Mouse (Mus musculus): Measurements from ENCODE around the gene Angel1. TPM values are rescaled to one million over a fixed set of nuclear protein-coding genes. Genes with fewer than 3 reads are reported as not detected.

Angel1 gene
- polyA plus RNA-seq, 1 experiment from 2014 or later, result 10.6 TPM

DNA sequence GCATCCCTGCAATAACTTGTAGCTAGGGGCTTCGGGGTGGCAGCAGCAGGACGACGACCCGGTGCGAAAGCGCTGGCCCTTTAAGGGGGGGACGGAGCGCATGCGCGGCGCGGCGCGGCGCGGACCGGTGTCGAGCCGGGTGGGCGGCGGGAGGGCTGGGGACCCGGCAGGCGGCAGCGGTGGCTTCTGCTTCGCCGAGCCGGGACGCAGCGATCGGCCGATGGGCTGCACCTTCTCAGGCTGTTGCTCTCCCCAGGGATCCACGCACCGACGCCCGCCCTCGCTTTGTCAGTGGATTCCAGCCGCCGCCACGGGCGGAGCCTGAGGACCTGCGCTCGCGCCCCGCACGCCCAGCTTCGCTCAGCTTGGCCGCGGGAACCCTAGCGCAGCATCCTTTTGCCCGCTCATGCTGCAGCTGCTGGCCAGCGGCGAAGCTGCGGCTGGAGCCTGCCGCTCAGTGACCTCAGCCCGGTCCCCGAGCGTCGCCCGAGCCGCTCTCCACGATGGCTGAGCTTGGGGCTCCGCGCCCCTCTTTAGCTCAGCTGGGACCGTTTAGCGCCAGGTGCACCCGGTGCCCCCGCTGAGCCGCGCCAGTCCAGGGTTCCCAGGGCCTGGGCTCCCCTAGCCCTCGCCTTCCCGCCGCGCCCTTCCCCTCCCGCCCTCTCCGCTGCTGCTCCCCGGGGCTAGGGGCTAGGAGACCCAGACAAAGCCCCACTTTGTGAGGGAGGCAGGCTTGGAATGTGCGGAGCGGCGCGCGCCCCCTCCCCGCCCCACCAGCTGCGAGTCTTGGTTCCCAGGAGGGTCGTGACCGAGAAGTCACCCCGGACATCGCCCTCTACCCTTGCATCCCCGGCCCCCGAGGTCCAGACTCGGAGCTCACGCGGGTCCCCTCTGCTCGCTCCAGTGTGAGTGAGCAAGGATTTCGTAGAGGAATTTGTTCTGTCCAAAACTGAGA lies 47.4 kb downstream of the Angel1 start, which contains the start of gene Vash1:
Gene Vash1 (plus strand): TSS at position 110 of the 955 bp plus-strand sequence.
- ATAC-seq, result peak; percentile 87
- H3K9me3 ChIP-seq (ENCODE audit: control insufficient read depth, low read length), result no peaks in the 10 kb centered on the region
- peak within 1 kb of the TSS; percentile 100 for H3K9ac ChIP-seq (replicated peaks; ENCODE audit: low read depth, low read length)
- H3K4me3 ChIP-seq (replicated peaks; ENCODE audit: low read length), result peak within 1 kb of the TSS; percentile 93
- H3K4me1 ChIP-seq (replicated peaks; ENCODE audit: control insufficient read depth, insufficient read depth, low read length), result peaks cover 29% of the 10 kb centered on the region
- H3K4me2 ChIP-seq (ENCODE audit: low read length), result peak within 1 kb of the TSS; percentile 66
- H3K27ac ChIP-seq (ENCODE audit: low read length), result peak within 1 kb of the TSS; percentile 95
- WGBS, result under 1% methylated on average over 94 of the region's 94 CpGs
- H3K36me3 ChIP-seq (ENCODE audit: control insufficient read depth, insufficient read depth), result no peaks in the 10 kb centered on the region; the same call in 1 of the 2 replicates
- no peaks in the 10 kb centered on the region for H3K27me3 ChIP-seq (replicated peaks; ENCODE audit: control insufficient read depth, insufficient read depth, low read length)

DNA sequence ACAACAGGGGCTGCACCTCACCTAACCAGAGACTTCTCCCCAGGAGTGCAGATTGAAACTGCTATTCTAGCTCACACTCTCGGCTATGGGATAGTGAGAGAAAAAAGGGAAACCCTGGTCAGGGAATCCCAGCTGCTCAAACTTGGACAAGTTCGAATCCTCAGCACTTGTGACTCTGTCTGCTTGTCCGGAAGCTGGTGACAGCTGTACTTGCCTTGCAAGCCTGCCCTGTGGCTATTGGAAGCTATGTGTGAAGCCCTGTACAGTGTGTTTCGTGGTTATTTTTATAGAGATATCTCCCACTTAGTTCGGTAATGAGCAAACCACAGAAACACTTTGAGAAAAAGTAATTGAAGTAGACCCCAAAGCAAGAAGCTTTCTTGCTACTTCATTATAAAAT lies 53.8 kb downstream of the Angel1 start:
- H3K36me3 ChIP-seq (ENCODE audit: control insufficient read depth, insufficient read depth), result no peaks in the 10 kb centered on the region
- ATAC-seq, result no peak
- no peaks in the 10 kb centered on the region for H3K4me1 ChIP-seq (replicated peaks; ENCODE audit: control insufficient read depth, insufficient read depth, low read length)
- H3K9me3 ChIP-seq (ENCODE audit: control insufficient read depth, low read length), result no peaks in the 10 kb centered on the region
- no peak overlapping the region for H3K4me3 ChIP-seq (replicated peaks; ENCODE audit: low read length)
- H3K27me3 ChIP-seq (replicated peaks; ENCODE audit: control insufficient read depth, insufficient read depth, low read length), result no peaks in the 10 kb centered on the region
- WGBS, result 81% methylated on average over 5 of the region's 5 CpGs
- no peak overlapping the region for H3K27ac ChIP-seq (ENCODE audit: low read length)
- no peak overlapping the region for H3K4me2 ChIP-seq (ENCODE audit: low read length)
- no peak overlapping the region for H3K9ac ChIP-seq (replicated peaks; ENCODE audit: low read depth, low read length)

DNA sequence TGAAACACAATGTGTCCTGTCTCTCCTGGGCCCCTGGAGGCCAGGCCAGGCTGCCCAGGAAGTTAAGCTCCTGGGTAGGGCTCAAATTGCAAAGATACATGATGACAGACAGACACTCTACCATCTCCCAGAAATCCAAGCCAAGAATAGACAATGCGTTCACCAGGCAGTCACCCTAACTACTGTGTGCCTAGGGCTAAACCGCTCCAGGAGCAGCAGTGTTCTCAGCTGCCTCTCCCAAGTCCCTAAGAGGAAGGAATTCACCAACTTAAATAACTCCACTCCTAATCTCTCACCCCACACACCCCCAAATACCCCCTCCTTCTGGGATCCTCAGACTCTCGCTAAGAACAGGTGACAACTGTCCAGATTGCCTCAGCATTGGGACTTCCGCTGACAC lies 54.2 kb downstream of the Angel1 start:
- no peak for ATAC-seq
- Histone ChIP-seq H3K27ac (ENCODE audit: low read length) (no peak overlapping the region), H3K9me3 (ENCODE audit: control insufficient read depth, low read length) (no peaks in the 10 kb centered on the region), H3K4me3 (replicated peaks; ENCODE audit: low read length) (no peak overlapping the region), H3K4me1 (replicated peaks; ENCODE audit: control insufficient read depth, insufficient read depth, low read length) (no peaks in the 10 kb centered on the region), H3K4me2 (ENCODE audit: low read length) (no peak overlapping the region), H3K9ac (replicated peaks; ENCODE audit: low read depth, low read length) (no peak overlapping the region), H3K27me3 (replicated peaks; ENCODE audit: control insufficient read depth, insufficient read depth, low read length) (no peaks in the 10 kb centered on the region), H3K36me3 (ENCODE audit: control insufficient read depth, insufficient read depth) (no peaks in the 10 kb centered on the region)
- 89% methylated on average over 4 of the region's 4 CpGs for WGBS

DNA sequence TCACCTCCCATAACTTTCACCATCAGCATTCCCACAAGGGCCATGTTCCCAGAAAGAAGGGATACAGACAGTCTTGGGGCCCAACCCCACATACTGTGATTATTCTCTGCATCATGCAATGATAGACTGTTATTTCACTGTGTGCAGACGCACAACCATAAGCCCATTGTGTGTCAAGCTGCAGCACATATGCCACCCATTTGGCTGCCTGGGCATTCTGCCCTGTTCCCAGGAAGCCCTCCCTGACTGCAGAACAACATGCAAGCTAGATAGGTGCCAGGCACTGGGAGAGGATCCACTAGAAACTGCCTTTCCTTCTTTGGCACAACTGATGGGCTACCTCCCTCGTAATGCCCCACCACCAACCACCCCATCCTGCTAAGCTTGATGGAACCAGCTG lies 57.9 kb downstream of the Angel1 start:
- no peaks in the 10 kb centered on the region for H3K36me3 ChIP-seq (ENCODE audit: control insufficient read depth, insufficient read depth)
- no peak overlapping the region for H3K4me2 ChIP-seq (ENCODE audit: low read length)
- ATAC-seq, result peak; percentile 77
- 69% methylated on average over 2 of the region's 2 CpGs for WGBS
- H3K27me3 ChIP-seq (replicated peaks; ENCODE audit: control insufficient read depth, insufficient read depth, low read length), result no peaks in the 10 kb centered on the region
- H3K4me1 ChIP-seq (replicated peaks; ENCODE audit: control insufficient read depth, insufficient read depth, low read length), result no peaks in the 10 kb centered on the region
- H3K9me3 ChIP-seq (ENCODE audit: control insufficient read depth, low read length), result no peaks in the 10 kb centered on the region
- H3K27ac ChIP-seq (ENCODE audit: low read length), result peak overlapping the region; percentile 2; the same call in 1 of the 2 replicates
- no peak overlapping the region for H3K9ac ChIP-seq (replicated peaks; ENCODE audit: low read depth, low read length)
- H3K4me3 ChIP-seq (replicated peaks; ENCODE audit: low read length), result no peak overlapping the region

DNA sequence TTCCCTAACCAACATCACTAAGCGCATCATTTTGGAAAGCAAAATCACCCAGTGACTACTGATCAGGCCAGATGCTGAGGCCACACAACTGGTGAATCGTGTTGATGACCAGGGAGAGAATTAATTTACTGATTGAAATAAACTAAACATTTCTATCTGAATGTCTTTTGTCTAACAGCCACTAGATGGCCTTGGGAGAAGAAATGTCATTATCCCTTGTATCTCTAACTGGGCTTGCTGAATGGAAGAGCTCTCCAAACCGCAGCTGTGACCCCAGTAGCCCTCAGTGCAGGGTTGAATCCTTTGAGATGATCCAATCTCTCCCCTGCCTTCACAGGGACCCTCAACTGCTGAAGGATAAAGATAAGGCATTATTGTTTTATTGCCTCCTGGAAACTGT lies 60.6 kb downstream of the Angel1 start:
- Histone ChIP-seq H3K4me2 (ENCODE audit: low read length) (no peak overlapping the region), H3K9ac (replicated peaks; ENCODE audit: low read depth, low read length) (no peak overlapping the region), H3K4me3 (replicated peaks; ENCODE audit: low read length) (no peak overlapping the region), H3K27me3 (replicated peaks; ENCODE audit: control insufficient read depth, insufficient read depth, low read length) (no peaks in the 10 kb centered on the region), H3K36me3 (ENCODE audit: control insufficient read depth, insufficient read depth) (no peaks in the 10 kb centered on the region), H3K27ac (ENCODE audit: low read length) (no peak overlapping the region), H3K4me1 (replicated peaks; ENCODE audit: control insufficient read depth, insufficient read depth, low read length) (no peaks in the 10 kb centered on the region), H3K9me3 (ENCODE audit: control insufficient read depth, low read length) (no peaks in the 10 kb centered on the region)
- ATAC-seq, result no peak
- WGBS, result 67% methylated on average over 3 of the region's 3 CpGs

DNA sequence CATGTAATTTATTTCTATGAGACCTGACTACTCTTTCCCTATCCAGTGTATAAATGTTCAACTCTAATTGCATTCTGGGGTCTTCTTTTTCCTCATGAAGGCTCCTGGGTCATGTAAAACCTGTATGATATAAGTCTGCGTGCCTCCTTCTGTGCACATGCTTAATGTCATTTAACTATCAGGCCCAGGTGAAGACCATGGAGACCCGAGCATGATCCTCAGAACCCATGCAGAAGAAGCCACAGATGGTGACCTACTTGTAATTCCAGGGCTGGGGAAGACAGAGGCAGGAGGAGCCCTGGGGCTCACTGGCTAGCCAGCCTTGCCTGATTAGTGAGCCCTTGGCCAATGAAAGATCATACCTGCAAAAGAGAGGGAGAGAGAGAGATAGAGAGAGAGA lies 65.8 kb downstream of the Angel1 start:
- 0 out of 2 replicates have a peak, but pooled peaks cover 3% of the 10 kb centered on the region for H3K27me3 ChIP-seq (replicated peaks; ENCODE audit: control insufficient read depth, insufficient read depth, low read length)
- H3K4me1 ChIP-seq (replicated peaks; ENCODE audit: control insufficient read depth, insufficient read depth, low read length), result peaks cover 7% of the 10 kb centered on the region
- WGBS, result 79% methylated on average over 2 of the region's 2 CpGs
- no peak overlapping the region for H3K4me3 ChIP-seq (replicated peaks; ENCODE audit: low read length)
- no peak overlapping the region for H3K27ac ChIP-seq (ENCODE audit: low read length)
- H3K4me2 ChIP-seq (ENCODE audit: low read length), result no peak overlapping the region
- no peak overlapping the region for H3K9ac ChIP-seq (replicated peaks; ENCODE audit: low read depth, low read length)
- ATAC-seq, result no peak
- H3K9me3 ChIP-seq (ENCODE audit: control insufficient read depth, low read length), result no peaks in the 10 kb centered on the region
- H3K36me3 ChIP-seq (ENCODE audit: control insufficient read depth, insufficient read depth), result no peaks in the 10 kb centered on the region

DNA sequence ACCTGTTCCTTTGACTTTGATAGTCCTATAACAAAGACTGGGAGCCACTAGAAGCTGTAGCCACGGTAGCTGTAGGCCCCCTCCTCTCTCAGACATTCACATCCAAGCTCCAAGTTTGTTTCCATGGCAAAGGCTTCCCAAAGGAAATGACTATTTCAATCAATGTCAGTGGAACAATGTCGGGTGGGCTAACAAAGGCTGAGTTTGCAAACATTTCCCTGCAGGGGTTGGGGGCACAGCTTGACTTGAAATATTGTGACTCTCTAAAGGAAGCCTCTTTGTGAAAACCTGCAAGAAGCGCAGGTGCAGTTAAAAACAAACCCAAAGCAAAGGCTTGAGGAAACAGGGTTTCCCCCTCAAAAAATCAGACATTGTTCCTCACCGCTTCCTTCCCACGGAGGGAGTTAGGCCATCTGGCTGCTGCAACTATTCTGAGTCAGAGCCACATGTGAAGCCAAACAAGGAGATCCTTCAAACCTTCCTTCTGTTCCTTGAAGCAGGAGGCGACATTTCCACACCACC lies 66.8 kb downstream of the Angel1 start:
- Histone ChIP-seq H3K4me1 (replicated peaks; ENCODE audit: control insufficient read depth, insufficient read depth, low read length) (peaks cover 7% of the 10 kb centered on the region), H3K27me3 (replicated peaks; ENCODE audit: control insufficient read depth, insufficient read depth, low read length) (0 out of 2 replicates have a peak, but pooled peaks cover 3% of the 10 kb centered on the region), H3K4me3 (replicated peaks; ENCODE audit: low read length) (no peak overlapping the region), H3K9me3 (ENCODE audit: control insufficient read depth, low read length) (no peaks in the 10 kb centered on the region), H3K27ac (ENCODE audit: low read length) (no peak overlapping the region), H3K36me3 (ENCODE audit: control insufficient read depth, insufficient read depth) (no peaks in the 10 kb centered on the region), H3K4me2 (ENCODE audit: low read length) (no peak overlapping the region), H3K9ac (replicated peaks; ENCODE audit: low read depth, low read length) (no peak overlapping the region)
- 9% methylated on average over 6 of the region's 6 CpGs for WGBS
- peak; percentile 33; the same call in 1 of the 2 replicates for ATAC-seq

DNA sequence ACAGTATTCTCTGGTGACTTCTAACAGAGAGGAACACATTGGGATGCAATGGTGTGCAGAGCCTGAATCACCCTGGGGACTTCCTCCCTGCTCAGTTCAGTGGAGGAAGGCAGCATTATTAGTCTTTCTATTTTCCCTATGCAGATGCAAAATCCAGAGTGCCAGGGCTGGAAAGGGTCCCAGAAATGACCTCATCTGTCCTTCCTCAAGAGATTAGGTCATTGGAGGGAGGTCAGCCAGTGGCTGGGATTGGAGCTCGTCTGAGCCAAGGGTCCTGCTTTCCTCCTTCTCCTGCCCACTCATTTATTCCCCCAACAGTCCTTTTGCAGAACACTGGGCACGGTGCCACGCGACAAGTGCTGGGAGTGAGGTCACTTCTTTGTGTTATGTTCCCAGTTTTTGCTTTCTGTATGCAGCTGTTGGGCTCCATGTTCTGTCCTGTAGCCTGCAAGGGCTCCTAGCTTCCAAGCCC lies 73.7 kb downstream of the Angel1 start:
- 17% methylated on average over 4 of the region's 4 CpGs for WGBS
- peak; percentile 94 for ATAC-seq

DNA sequence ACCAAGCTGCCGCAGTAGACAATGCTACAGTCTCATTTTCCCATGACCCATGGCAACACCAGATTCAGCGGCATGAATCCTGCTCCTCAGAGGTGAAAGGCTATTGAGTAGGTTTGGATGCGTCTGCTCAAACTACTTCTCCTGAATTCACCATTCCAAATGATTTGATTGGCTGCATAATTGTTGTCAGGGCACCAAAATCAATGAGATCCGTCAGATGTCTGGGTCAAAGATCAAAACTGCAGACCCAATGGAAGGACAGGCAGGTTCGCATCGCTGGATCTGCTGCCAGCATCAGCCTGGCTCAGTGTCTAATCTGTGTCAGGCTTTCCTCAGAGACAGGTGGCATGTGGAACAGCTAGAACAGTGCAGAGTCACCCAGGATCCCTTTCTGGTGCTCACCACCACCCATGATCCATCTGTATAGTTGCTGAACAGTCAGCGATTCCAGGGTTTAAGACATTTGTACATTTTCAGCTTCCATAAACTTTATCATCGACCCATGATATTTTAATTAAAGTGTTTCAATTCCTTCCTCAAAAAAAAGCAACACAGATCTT lies 74.9 kb downstream of the Angel1 start:
- WGBS, result 89% methylated on average over 8 of the region's 8 CpGs
- no peaks in the 10 kb centered on the region for H3K27me3 ChIP-seq (replicated peaks; ENCODE audit: control insufficient read depth, insufficient read depth, low read length)
- H3K4me3 ChIP-seq (replicated peaks; ENCODE audit: low read length), result no peak overlapping the region
- H3K9ac ChIP-seq (replicated peaks; ENCODE audit: low read depth, low read length), result no peak overlapping the region
- ATAC-seq, result no peak
- H3K4me2 ChIP-seq (ENCODE audit: low read length), result no peak overlapping the region
- H3K36me3 ChIP-seq (ENCODE audit: control insufficient read depth, insufficient read depth), result no peaks in the 10 kb centered on the region
- H3K4me1 ChIP-seq (replicated peaks; ENCODE audit: control insufficient read depth, insufficient read depth, low read length), result peaks cover 14% of the 10 kb centered on the region
- no peak overlapping the region for H3K27ac ChIP-seq (ENCODE audit: low read length)
- 0 out of 2 replicates have a peak, but pooled peaks cover 3% of the 10 kb centered on the region for H3K9me3 ChIP-seq (ENCODE audit: control insufficient read depth, low read length)

More for the DNA sequence above, 73.7 kb downstream of the Angel1 start:
- Histone ChIP-seq H3K4me2 (ENCODE audit: low read length) (no peak overlapping the region), H3K27ac (ENCODE audit: low read length) (peak overlapping the region; percentile 63), H3K27me3 (replicated peaks; ENCODE audit: control insufficient read depth, insufficient read depth, low read length) (no peaks in the 10 kb centered on the region), H3K9me3 (ENCODE audit: control insufficient read depth, low read length) (0 out of 2 replicates have a peak, but pooled peaks cover 3% of the 10 kb centered on the region), H3K36me3 (ENCODE audit: control insufficient read depth, insufficient read depth) (no peaks in the 10 kb centered on the region), H3K4me3 (replicated peaks; ENCODE audit: low read length) (no peak overlapping the region), H3K9ac (replicated peaks; ENCODE audit: low read depth, low read length) (no peak overlapping the region), H3K4me1 (replicated peaks; ENCODE audit: control insufficient read depth, insufficient read depth, low read length) (peaks cover 2% of the 10 kb centered on the region; the same call in 1 of the 2 replicates)
